ENCODE assay signal across 8 mouse cellular contexts in the genomic region with DNA sequence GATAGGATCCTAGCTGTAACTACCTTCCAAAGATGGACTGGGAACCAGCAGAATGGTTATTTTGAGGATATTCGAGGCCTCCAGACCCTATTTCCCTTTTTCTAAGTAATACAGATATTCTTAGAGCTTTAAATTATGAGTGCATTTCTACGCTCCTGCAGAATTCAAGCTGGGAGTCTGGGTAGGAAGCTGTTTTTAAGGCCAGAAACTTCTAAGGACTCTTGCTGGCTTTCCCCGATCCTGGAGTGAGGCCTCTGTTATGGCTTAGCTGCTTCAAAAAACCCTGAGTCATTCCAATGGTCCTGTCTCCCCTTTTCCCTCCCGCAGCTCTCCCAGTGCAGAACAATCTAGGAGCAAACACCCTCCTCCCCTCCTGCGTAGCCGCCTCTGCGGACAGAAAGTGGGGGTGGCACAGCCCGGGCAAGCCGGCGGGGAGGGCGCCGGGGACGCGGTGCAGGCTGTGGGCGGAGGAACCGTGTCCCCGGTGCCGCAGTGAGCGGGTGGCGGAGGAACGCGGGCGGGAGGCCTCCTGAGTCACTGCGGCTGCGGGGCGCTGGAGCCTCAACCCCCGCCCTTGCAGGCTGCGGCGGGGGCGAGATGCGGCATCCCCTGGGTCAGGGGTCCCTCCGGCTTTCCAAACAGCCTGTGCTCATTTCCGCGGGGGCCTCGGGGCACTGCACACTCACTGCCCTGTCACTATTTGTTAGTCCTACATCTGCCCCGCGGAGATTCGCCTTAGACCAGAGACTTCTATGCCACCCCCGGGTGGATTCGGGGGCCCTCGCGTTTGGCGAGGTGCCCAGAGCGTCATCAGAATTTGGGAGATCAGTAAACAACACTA. TPM values are rescaled to one million over a fixed set of nuclear protein-coding genes. Genes with fewer than 3 reads are reported as not detected.
DNase-seq lines count a peak whose midpoint lies in the region; ATAC-seq lines count a peak whose summit lies in the region.

No protein-coding gene starts in this region.

- peak overlapping the region; percentile 92 for H3K4me2 ChIP-seq in lung, embryonic 15.5 days

- no peaks in the 10 kb centered on the region for H3K9me3 ChIP-seq in lung, embryonic 15.5 days

- 3% methylated on average over 44 of the region's 44 CpGs for WGBS in lung, embryonic 15.5 days

- H3K36me3 ChIP-seq in lung, embryonic 15.5 days: no peaks in the 10 kb centered on the region

- peak overlapping the region; percentile 49 for H3K4me3 ChIP-seq in lung, embryonic 15.5 days

- peak; percentile 69 for DNase-seq in MN1 (ENCODE audit: low spot score)
- peak; percentile 91 for DNase-seq in cerebellum, adult 8-10 months
- DNase-seq in frontal cortex, adult 2 months (ENCODE audit: extremely low spot score in 1 of 2, low spot score in 1 of 2): peak; percentile 69 to 87
- DNase-seq in layer of hippocampus, postnatal 10 days (ENCODE audit: low spot score in 2 of 2): peak; percentile 74 to 82
- DNase-seq in retina, embryonic 14.5 days (ENCODE audit: low spot score): peak; percentile 77
- DNase-seq in urinary bladder, postnatal 4 days (ENCODE audit: low spot score in 2 of 2): peak; percentile 72 to 74

- peaks cover 26% of the 10 kb centered on the region for H3K4me1 ChIP-seq in lung, embryonic 15.5 days

- H3K27ac ChIP-seq in lung, embryonic 15.5 days: peak overlapping the region; percentile 91

- peak overlapping the region; percentile 56 for H3K9ac ChIP-seq in lung, embryonic 15.5 days

- peak; percentile 54 to 75 for ATAC-seq in hematopoietic stem cell, adult 5-6 weeks (replicated peaks in 1 of 2; ENCODE audit: insufficient read depth in 1 of 2, low FRiP score in 2 of 2, low TSS enrichment in 1 of 2, low read depth in 1 of 2, poor library complexity in 2 of 2, severe bottlenecking in 2 of 2)
- peak; percentile 79 for ATAC-seq in lung, embryonic 15.5 days (ENCODE audit: borderline replicate concordance, extremely low read depth, low FRiP score, low TSS enrichment)

- H3K27me3 ChIP-seq in lung, embryonic 15.5 days: no peaks in the 10 kb centered on the region

RNA-seq across cellular contexts. Expression of a gene that starts 34.7 kb away (rescaled TPM):
- polyA plus RNA-seq in frontal cortex, adult 2 months (2012; rRNA removed): 2,537 and 2,736 TPM in 2 replicates
- total RNA-seq in hematopoietic stem cell, adult 5-6 weeks (2017): not detected in 2 replicates
- total RNA-seq in layer of hippocampus, postnatal 10 days (2021): 1,000 to 10,000 TPM; 1,087 to 1,219 TPM
- 1.0 and 1.6 TPM in 2 replicates for polyA plus RNA-seq in lung, embryonic 15.5 days (2015; fragmentation: Nextera tagmentation; extraction: Ambion mirVana)

Comparison
In these comparisons a context has a peak if more than half of its experiments do, and no peak if none do; other contexts are left out.
1. Peak in every context shown above with its lines: DNase-seq, ATAC-seq, H3K4me3 ChIP-seq and H3K27ac ChIP-seq.
2. RNA of a gene that starts 34.7 kb away (total RNA-seq): 1,087 to 1,219 TPM in layer of hippocampus, postnatal 10 days; not detected in hematopoietic stem cell, adult 5-6 weeks; every median in the first group is over 1,000 times any median in the second.